Mouse (Mus musculus) heart, postnatal 10 days (tissue): ENCODE data around the gene Zfp229. TPM values are rescaled to one million over a fixed set of nuclear protein-coding genes. Genes with fewer than 3 reads are reported as not detected.
"Not testable (repeated sequence)": the region's sequence is repeated elsewhere in the genome, so short reads cannot be mapped to it uniquely, and the experiment has no call there.

Experiments
- DNase-seq, 2 experiments: peaks; one replicate each; pipeline ENCODE4 v3.0.0; 2021
- intact Hi-C: fragments of 180-260 bp; cut with DNase I; formaldehyde crosslinking; loops from one replicate; pipeline ENCODE4 v1.15.1; 2025
- total RNA-seq, 2 experiments: library from RNA; stranded (reverse); gene quantifications; 2 replicates each; pipeline ENCODE4 v1.2.3; 2021

Zfp229 gene
- 1 to 10 TPM; 6.7 to 6.9 TPM for total RNA-seq

- DNase-seq, result not testable (repeated sequence)
Observed at GRCm38 (mm10) chr17:21730495-21730894, at the start of gene Zfp229. Gene Zfp229 (plus strand): TSS chr17:21730795.

GRCm38 (mm10) chr17:21691560-21691959 is 39.0 kb upstream of the Zfp229 start, which contains the start of gene Gm10226:
Gene Gm10226 (plus strand): TSS chr17:21691860.
- no peak for DNase-seq
- intact Hi-C loops, result no loop called here

More at GRCm38 (mm10) chr17:21730495-21730894, at the start of gene Zfp229:
- intact Hi-C loops, result loop anchor here (10.0 kb wide), 1 partner anchor 234 kb away; the partner anchor contains the start of genes Zfp942 and Zfp943

- intact Hi-C loops, result no loop called here
- no peak for DNase-seq
Observed at GRCm38 (mm10) chr17:21693342-21693741, 37.3 kb upstream of the Zfp229 start.

- DNase-seq, result no peak
- intact Hi-C loops, result no loop called here
Observed at GRCm38 (mm10) chr17:21696073-21696472, 34.5 kb upstream of the Zfp229 start.

- intact Hi-C loops, result no loop called here
- no peak for DNase-seq
Observed at GRCm38 (mm10) chr17:21702281-21703240, 28.0 kb upstream of the Zfp229 start.

- DNase-seq, result no peak
- intact Hi-C loops, result no loop called here
Observed at GRCm38 (mm10) chr17:21703414-21703813, 27.2 kb upstream of the Zfp229 start.

- intact Hi-C loops, result no loop called here
- peak; percentile 90 for DNase-seq
Observed at GRCm38 (mm10) chr17:21707343-21707996, 23.1 kb upstream of the Zfp229 start, which contains the start of gene Zfp760. Gene Zfp760 (plus strand): TSS chr17:21707741.

GRCm38 (mm10) chr17:21708401-21708800 is 22.2 kb upstream of the Zfp229 start:
- intact Hi-C loops, result no loop called here

GRCm38 (mm10) chr17:21733049-21733448 is 2.5 kb downstream of the Zfp229 start:
- intact Hi-C loops, result loop anchor here (10.0 kb wide), 1 partner anchor 232 kb away; the partner anchor contains the start of genes Zfp942 and Zfp943
- DNase-seq, result peak in 1 of 2 experiments; percentile 10

More at GRCm38 (mm10) chr17:21708401-21708800, 22.2 kb upstream of the Zfp229 start:
- DNase-seq, result peak in 1 of 2 experiments; percentile 8

- DNase-seq, result peak; percentile 87 to 89
- intact Hi-C loops, result loop anchor here (10.0 kb wide), 1 partner anchor 231 kb away; the partner anchor contains the start of genes Zfp942 and Zfp943
Observed at GRCm38 (mm10) chr17:21733529-21734031, 3.0 kb downstream of the Zfp229 start.

- no peak for DNase-seq
- intact Hi-C loops, result no loop called here
Observed at GRCm38 (mm10) chr17:21752791-21753190, 22.2 kb downstream of the Zfp229 start.

- DNase-seq, result peak in 1 of 2 experiments; percentile 12
- intact Hi-C loops, result no loop called here
Observed at GRCm38 (mm10) chr17:21753342-21754208, 23.0 kb downstream of the Zfp229 start.

GRCm38 (mm10) chr17:21770336-21770735 is 39.7 kb downstream of the Zfp229 start:
- intact Hi-C loops, result no loop called here
- DNase-seq, result no peak

- intact Hi-C loops, result no loop called here
Observed at GRCm38 (mm10) chr17:21792256-21792655, 61.7 kb downstream of the Zfp229 start.

GRCm38 (mm10) chr17:21801373-21801772 is 70.8 kb downstream of the Zfp229 start:
- intact Hi-C loops, result not testable (repeated sequence)
- peak; percentile 7 to 27 for DNase-seq

More at GRCm38 (mm10) chr17:21792256-21792655, 61.7 kb downstream of the Zfp229 start:
- no peak for DNase-seq

Other genes starting within 250 kb of the Zfp229 start
- gene Zfp53, start 241.8 kb upstream of the Zfp229 start, total RNA-seq, result 1 to 10 TPM; 2.5 to 2.9 TPM
- gene Zfp52, start 195.3 kb upstream of the Zfp229 start, total RNA-seq, result 1 to 10 TPM; 6.4 to 7.2 TPM
- 1 to 10 TPM; 6.8 to 7.1 TPM for gene Zfp948, start 163.8 kb upstream of the Zfp229 start, total RNA-seq
- gene Zfp983, start 80.2 kb upstream of the Zfp229 start, total RNA-seq, result 1 to 10 TPM; 2.7 to 3.5 TPM
- 1 to 10 TPM; 2.0 to 2.2 TPM for gene Gm10226, start 38.9 kb upstream of the Zfp229 start, total RNA-seq
- gene Zfp760, start 23.1 kb upstream of the Zfp229 start, total RNA-seq, result 1 to 10 TPM; 2.9 to 3.9 TPM
- 1 to 10 TPM; 2.3 to 3.2 TPM for gene Zfp820, start 115.0 kb downstream of the Zfp229 start, total RNA-seq
- 1 to 10 TPM; 1.3 to 2.8 TPM for gene Zfp995, start 179.1 kb downstream of the Zfp229 start, total RNA-seq
- gene Zfp942, start 231.7 kb downstream of the Zfp229 start, total RNA-seq, result 1 to 10 TPM; 7.2 to 7.6 TPM
- 10 to 100 TPM; 18.4 to 18.9 TPM for gene Zfp943, start 231.8 kb downstream of the Zfp229 start, total RNA-seq